Mouse (Mus musculus) liver, embryonic 15.5 days (tissue): ENCODE results near the gene Ciao2b. TPM values are rescaled to one million over a fixed set of nuclear protein-coding genes. Genes with fewer than 3 reads are reported as not detected.

Source experiments
- polyA plus RNA-seq: library from polyadenylated mRNA; unstranded; fragments of >200 nt; fragmentation: Nextera tagmentation; extraction: Ambion mirVana; gene quantifications from 2 replicates; pipeline ENCODE4 v1.2.1, GENCODE M21; 2015

The Ciao2b gene
- polyA plus RNA-seq, 1 experiment from 2014 or later: 44.3 TPM

Other genes starting within 250 kb of the Ciao2b start
- 0.38 and 0.64 TPM in 2 replicates for gene Cmtm4, start 246.2 kb downstream of the Ciao2b start, polyA plus RNA-seq
- 10.5 and 11.5 TPM in 2 replicates for gene Dync1li2, start 198.9 kb downstream of the Ciao2b start, polyA plus RNA-seq
- gene Terb1, start 132.1 kb downstream of the Ciao2b start, polyA plus RNA-seq: 0.05 TPM in 1 of 2 replicates, not detected in the other
- gene Nae1, start 107.3 kb downstream of the Ciao2b start, polyA plus RNA-seq: 26.7 and 28.7 TPM in 2 replicates
- 5.0 and 6.1 TPM in 2 replicates for gene Car7, start 107.3 kb downstream of the Ciao2b start, polyA plus RNA-seq
- 3.1 and 3.5 TPM in 2 replicates for gene Pdp2, start 50.5 kb downstream of the Ciao2b start, polyA plus RNA-seq
- 0.08 and 0.18 TPM in 2 replicates for gene Cdh16, start 17.6 kb downstream of the Ciao2b start, polyA plus RNA-seq
- 1.7 and 2.2 TPM in 2 replicates for gene Rrad, start 10.6 kb downstream of the Ciao2b start, polyA plus RNA-seq
- 22.7 and 28.4 TPM in 2 replicates for gene Ces2a, start 92.0 kb upstream of the Ciao2b start, polyA plus RNA-seq
- gene Ces2b, start 189.6 kb upstream of the Ciao2b start, polyA plus RNA-seq: 0.16 and 0.32 TPM in 2 replicates
- gene Ces2c, start 205.1 kb upstream of the Ciao2b start, polyA plus RNA-seq: 0.21 and 0.29 TPM in 2 replicates